Mouse (Mus musculus) c-Kit-positive CD71-negative TER-119-negative erythroid progenitor cells, embryonic 14.5 days (primary cell): ENCODE measurements around the gene Stx17.
A peak's percentile ranks its signal among the peaks of the same experiment; 100 is the strongest.

Source experiments
- DNase-seq: peaks from one replicate; pipeline ENCODE4 v3.0.0-alpha.2; 2013; ENCODE audit warnings: low read depth

Stx17 gene

DNA sequence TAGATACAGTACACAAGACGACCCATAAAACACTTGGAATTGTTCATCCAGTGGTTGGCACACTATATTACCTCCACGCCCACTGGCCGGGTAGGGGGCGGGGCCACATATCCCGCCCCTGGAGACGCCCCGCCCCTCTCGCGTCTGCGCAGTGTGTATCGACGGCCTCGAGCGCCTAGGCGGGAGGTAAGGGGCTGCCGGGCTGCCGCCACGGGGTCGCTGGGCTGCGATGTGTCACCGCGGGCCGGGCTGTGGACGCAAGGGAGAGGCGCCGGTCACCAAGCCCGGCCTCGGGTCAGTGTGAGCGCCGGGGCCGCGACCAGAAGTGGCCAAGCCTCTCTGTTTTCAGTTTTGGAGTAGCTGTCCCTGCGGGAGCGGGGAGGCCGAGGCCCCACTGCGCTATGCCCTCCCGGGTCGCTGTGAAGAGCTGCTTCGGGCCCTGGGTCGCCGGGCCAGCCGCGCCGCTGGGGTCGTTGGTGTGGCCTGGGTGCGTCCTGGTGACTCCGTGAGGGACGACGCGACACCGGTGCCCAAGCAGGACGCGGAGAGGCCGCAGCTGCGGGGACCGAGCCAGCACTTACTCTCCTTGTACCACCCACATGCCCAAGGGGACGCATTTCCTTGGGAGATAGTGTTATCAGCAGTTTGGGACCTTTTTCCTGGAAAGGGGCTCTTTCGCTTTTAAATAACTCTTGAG is at the start of gene Stx17:
Gene Stx17, plus strand, starts transcription at position 143 of the 697 bp plus-strand sequence.
- peak; percentile 82 for DNase-seq

DNA sequence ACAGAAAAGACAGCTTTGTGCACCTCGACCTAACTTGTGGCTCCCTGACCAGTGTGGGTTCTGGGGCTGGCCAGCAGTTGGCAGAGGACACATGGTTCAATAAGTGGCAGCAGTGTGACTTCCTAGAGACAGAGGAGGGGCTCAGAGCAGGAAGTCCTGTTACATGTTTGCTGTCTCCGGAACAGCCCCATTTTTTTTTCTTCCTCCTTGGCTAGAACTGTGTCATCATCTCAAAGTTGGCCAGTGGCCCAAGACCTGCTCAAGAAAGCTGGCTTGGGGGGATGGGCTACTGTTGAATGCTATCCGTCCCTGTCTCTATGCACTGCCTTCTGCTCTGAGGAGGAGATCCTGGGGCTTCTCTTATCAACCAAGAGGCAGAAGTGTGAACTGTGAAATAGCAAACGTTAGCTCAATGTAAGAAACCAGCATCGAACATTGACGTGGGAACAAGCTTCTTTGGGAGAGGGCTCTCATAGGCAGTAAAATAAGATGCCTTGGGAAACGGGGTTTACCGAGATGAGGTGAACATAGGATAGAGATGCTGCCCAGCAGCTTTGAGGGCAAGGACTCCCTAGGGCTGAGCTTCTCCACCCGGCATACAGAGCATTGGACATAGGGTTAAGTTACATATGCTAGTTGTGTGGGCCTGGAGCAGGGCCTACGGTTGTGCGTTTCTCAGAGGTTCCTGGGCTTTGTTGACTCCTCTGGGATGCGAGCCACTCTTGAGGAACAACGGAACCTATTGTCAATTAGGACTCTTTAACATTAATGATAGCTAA is 47.8 kb upstream of the Stx17 start:
- no peak for DNase-seq

DNA sequence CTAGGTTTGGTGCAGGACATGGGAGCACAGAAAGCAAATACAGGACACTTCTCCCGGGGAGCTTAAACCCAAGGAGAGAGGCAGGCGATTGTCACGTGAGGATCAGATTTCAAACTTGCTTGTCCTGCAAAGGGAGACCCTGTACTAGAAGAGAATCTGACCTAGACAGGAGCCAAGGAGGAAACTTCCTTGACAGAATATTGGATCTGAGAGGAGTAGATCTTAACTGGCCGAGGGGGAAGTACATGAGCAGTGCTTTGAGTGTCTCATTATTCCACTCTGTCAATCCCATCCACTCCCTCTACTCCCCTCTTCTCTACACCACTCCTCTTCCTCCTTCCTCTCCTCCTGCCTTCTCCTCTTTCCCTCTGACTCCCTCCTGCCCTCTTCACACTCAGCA is 46.5 kb upstream of the Stx17 start:
- no peak for DNase-seq

DNA sequence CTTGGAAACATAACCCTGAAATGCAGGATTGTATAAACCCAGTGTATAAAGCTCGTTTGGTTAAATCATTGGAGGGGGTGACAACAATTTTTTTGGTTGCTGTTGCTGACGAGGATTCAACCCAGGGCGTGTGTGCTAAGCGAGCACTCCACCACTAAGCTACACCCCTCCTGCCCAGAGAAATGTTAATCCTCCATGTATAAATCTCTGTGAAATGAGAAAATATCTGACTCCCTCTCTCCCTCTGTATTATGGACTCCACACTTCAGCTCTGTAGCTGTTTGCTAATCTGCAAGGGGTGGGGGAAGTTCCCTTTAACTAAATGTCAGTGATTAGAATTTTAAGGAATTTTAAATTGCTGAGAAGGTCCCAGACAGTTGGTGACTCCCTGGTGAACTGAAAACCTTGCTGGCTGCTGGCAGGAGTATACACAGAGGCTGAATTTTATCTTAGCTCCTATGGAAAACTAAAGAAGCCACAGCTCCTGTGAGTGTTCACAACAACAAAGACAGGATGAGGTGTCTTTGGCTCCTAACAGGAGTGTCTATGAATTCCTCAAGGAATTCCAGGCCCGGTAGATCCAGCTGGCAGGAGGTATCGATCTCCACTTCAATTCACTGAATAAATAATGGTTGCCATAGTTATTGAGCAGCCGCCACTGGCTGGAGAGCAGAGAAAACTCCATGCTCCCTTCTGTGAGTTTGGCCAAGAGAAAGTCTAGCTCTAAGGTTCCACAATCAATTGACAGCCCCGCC is 45.3 kb upstream of the Stx17 start:
- no peak for DNase-seq

DNA sequence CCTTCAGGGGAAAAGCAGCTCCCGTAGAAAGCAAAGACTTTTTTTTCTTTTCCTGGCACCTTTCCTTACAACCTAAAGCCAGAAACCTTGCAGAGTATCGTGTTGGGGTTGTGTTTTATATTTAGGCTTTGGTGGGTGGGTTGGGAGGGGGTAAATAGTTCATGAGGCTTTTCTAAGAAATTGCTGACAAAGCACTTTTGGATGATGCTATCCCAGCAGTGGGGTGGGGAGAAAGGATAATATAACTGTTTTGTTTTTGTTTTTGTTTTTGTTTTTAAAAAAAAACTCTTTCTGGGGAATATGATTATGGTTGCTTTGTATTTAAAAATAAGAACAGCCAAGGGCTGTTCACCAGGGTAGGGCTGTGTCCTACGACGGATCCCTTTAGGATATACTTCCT is 41.3 kb upstream of the Stx17 start:
- DNase-seq: no peak

DNA sequence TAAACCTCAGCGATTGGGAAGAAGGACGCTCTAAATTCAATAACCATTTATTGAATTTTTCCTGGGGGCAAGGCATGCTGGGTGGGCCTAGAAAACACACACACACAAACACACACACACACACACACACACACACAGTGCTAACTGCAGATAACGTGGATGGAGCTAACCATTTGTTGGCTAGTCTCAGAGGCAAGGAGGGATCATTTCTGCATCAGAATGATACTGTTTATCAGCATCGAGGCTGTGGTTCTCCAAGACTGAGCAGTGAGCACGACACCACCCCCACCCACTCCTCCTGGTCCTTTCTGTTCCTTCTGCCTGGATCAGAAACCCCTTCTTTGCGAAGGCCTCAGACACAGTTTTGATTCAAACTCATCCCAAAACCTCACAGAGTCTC is 38.1 kb upstream of the Stx17 start:
- no peak for DNase-seq

DNA sequence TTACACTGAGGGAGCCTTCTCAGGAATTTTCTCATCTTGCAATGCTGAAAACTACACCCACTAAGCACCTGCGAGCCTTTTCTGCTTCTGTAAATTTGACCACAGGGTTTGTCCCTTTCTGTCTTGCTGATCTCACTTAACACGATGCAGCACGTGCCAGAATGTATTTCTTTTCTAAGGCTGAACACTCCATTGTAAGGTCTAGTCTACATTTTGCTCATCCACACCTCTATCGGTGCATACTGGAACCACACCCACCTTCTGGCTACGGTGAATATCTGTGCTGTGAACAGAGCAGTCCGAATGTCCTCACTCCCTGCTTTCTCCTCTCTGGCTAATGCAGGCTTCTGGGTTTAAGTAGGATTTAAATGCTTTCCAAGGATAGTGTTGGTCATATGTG is 37.2 kb upstream of the Stx17 start:
- no peak for DNase-seq

DNA sequence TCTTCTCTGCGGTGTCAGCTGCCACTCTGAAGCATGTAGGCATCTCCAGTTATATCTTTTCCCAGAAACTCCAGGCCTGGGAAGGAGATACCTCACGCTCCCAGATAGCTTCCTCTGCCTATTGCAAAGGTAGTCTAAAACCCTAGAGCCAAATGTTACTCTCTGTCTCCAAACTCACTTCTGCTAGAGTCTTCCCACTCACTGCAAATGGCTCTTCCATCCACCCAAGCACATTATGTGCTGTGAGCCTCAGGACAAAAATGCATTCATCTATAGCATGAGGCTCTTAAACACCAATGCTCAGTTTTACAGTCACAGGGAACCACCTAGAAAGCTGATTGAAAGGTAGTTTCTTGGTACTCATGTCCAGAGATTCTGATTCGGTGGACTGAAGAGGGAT is 31.5 kb upstream of the Stx17 start:
- DNase-seq: no peak

DNA sequence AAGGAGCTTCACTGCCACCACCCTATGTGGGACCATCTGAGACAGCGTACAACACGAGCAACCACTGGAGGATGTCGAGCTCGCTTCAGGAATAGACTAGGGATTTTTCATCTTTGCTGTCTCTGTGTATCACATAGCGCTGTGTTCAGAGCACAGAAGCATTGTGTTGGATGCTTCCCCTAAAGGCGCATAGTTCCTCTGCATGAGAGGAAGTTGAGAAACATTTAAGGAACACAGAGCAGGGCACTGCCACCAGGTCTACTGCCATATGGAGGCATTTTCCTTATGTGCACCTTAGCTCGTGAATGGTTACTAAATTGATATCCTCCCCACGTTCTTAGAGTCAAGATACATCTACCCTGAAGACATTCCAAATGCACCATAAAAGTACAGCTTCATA is 24.5 kb upstream of the Stx17 start:
- no peak for DNase-seq

DNA sequence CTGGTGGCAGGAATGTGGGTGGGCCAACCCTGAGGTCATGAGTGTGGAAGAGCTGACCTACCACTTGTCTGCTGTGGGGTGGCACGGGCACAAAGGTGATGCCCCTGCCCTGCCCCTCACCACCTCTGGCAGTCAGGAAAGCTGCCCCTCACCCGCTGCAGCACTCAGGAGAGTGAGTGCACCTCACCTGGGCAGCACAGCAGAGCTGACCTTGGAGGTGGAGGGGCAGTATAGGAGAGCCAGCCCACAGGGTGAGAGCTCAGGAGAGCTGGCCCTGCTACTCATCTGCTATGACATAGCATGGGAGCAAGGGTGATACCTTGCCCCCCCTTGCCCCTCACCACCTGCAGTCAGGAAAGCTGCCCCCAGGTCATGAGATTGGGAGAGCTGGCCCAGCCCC is 22.7 kb upstream of the Stx17 start:
- DNase-seq: no peak

DNA sequence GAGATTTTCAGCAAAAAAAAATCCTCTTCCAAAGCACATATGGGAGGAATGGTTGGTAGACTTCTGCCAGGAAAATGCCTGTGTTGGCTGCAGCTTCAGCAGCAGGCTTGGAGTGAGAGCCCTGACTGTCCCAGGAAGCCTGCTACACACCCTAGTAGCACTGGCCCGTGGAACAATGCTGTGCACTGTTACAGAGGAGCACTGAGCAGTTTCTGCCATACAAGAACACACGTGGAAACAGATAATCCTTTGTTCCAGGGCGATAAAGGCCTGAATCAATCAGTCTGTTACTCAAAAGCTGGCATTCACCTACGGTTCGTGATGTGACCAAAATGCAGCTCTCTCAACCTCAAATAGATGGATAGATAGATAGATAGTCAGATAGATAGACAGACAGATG is 19.3 kb upstream of the Stx17 start:
- DNase-seq: no peak

DNA sequence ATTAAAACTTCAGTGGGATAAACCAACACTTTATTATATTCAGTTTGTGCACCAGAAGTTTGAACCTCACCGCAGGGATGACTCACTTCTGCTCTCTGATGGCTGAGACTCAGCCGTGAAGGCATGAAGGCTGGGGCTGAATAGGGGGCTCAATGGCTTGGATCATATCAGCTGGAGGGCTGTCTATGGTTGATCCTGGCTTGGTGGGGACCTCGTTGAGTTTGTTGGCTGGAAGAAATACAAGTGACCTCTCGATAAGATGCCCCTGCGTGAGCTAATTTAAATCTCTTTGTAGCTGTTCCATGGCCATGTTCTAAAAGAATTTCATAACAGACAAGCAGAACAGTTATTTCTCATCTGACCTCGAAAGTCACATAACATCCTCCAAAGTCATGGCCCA is 17.6 kb upstream of the Stx17 start:
- no peak for DNase-seq

DNA sequence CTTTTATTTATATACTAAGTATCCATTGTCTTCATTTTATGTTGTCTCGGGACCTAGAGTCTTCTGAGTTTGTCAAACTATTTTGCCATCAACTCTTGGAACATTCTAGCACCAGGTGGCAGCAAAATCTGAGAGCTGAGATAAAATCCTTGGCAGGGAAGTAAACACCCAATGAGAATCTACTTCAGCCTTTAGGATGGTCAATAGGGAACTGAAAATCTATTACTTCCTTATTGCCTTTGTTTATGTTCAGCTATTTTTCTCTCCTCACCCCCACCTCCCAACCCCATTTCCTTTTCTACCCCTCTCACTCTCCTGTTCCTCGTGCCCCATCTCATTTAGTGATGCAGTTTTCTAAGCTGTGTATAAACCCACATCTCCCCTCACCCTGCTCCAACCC is 16.1 kb upstream of the Stx17 start:
- DNase-seq: no peak

DNA sequence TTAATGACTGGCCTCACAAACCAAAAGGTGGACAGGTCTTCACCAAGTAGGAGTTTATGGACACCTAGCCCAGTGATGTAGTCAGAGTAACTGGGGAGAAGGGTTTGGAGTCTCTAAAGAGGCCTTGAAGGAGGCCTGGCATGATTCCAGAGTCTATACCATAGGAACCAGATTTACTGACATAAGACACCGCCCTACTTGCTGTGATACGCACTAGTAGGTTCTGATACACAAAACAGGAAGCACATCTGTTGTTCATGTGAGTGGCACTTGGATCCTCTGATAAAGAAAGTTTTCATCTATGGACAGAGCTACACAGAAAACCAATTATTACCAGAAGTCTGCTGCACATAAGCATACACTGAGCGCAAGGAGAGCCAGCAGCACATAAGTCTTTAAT is 14.4 kb upstream of the Stx17 start:
- DNase-seq: no peak

DNA sequence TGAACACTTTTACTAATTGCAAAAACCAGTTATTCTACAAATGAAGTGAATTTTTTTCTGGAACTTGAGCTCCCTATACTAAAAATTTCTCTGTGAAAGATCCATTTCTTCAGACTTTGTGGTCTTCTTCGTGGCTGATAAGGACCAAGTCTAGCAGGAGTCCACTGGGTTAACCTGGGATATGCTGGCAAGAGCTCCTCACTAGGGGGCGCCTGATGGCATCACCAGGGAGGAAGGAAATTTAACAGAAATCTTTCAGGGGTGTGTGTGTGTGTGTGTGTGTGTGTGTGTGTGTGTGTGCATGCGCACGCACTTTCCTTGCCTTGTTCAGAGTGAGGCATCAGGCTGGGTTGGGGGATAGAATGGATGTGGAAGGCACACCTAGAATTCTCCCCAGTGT is 8.5 kb upstream of the Stx17 start:
- DNase-seq: peak; percentile 19

DNA sequence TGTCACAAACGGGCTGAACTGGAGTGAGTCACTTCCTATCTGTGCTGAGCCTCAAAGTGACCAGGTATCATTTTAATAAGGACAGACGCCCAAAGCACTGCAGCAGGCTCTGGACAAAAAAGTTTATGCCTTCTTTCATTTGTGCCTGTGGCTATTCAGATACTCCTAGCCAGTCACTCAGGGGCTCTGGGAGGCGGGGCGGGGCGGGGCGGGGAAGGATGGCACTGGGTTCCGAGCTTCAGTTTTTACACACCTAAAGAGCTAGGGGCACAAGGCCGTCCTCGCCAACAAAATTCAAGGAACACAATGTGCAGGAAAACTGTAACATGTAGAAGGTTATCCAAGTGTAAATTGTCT is 321 bp upstream of the Stx17 start:
- no peak for DNase-seq

DNA sequence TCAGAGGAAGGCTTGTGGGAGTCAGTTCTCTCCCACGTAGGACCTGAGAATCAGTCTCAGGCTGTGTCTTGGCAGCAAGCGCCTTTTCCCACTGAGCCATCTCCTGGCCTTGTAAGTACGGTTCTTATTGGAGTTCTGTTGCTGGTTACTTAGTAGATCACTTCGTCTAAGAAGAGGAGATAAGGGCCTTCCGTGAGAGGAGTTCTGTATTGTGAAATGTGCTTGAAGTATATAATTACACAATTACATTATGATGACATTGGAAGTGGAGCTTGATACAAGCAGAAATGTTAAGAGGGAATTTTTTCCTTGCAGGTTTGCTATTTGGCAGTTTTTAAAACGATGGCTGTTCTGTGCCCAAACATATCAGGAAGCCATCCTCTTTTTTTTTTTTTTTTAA is 5.6 kb downstream of the Stx17 start:
- DNase-seq: no peak

DNA sequence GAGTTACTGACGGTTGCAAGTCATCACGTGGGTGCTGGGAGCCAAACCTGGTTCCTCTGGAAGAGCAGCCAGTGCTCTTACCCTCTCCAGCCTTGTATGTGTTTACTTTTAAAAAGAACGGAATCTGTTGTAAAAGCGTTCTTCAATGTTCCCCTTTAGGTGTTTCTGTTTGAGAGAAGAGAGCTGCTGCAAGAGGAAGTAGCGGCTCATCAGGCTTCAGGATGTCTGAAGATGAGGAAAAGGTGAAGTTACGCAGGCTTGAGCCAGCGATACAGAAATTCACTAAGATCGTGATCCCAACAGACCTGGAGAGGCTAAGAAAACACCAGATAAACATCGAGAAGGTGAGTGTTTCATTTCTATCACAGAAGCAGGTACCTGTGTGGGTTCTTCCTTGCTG is 6.9 kb downstream of the Stx17 start:
- DNase-seq: no peak

DNA sequence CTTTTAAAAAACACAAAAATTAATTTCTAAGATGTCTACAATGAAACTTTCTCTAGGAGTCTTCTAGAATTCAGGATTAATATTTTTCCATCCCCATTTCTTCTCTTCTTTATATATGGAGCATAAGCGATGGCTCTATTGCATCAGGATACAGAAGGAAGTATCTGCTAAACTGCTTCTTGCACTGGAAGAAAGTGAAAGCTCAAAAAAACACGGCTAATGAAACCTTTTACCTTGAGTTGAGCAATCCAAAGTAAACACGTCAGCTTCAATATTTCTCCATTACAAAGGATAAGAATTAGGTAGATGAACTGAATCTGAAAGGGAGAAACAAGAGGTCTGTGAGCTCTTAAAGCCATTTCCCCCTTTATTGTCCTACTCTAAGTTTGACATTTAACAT is 8.0 kb downstream of the Stx17 start:
- no peak for DNase-seq

DNA sequence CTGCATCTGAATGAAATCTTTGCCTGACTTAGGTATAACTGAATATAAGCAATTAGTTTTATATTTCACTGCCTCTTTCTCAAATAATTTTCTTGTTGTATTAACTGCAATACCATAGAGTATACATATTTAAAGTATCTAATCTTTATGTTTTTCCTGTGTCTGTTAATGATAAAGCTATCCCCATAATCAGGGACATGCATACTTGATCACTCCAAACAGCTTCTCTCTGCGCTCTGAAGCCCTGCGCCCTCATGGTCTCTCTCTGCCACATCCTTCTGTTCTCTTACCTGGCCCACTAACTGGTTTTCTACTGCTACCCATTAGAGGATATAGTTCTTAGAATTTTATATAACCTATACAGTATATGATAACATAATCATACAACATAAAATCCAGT is 24.8 kb downstream of the Stx17 start:
- DNase-seq: no peak

DNA sequence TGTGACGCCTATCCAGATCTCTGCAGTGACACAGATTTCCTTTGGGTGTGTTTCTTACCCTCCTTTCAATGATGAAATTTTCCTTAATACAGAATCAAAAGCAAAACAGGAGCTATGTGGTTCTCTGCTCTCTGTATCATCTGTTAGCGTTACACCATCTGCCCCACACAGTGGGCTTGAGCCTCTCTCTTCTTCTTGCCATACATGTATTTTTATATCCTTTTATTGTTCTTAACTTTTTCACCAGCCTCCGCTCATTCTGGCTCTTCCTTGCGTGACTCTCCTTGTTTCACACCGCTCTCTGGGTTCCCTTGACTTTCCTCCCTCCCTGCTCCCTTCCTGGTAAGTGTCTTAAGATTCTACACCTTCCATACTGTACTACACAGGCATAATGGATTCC is 28.5 kb downstream of the Stx17 start:
- no peak for DNase-seq

DNA sequence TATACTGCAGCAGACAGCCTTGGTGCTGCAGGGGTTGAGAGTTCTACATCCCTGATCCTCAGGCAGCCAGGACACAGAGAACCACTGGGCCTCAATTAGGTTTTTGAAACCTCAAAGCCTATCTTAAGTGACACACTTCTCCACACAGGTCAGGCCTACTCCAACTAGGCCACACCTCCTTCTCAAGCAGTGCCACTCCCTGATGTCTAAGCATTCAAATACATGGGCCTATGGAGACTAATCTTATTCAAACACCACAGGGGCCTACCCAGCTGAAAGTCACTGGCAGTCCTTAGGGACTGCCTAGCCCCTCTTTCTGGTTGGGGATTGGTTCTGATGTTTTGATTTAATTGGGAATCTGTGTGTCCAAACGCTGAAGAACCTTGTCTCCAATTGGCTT is 31.1 kb downstream of the Stx17 start:
- no peak for DNase-seq

DNA sequence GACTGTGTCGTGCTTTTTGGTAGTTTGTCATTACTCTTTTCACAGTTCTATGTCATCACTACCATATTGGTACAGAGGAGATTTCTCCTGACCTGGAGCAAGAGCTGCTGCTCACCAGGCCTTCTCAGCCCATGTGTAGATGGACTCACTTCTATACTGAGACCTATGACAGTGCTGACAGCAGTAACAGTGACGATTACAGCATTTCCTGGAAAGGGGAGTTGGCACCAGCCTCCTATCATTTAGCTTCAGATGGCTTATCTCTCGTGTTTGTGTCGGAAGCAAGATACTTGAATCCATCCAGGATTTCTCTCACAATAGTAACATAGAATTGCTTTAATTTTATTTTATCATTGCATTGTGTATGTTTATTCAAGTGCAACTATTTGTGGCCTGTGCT is 35.7 kb downstream of the Stx17 start:
- no peak for DNase-seq
